Mouse (Mus musculus): ENCODE results near the gene Ctsq. TPM values are rescaled to one million over a fixed set of nuclear protein-coding genes. Genes with fewer than 3 reads are reported as not detected.
"Not testable (repeated sequence)": the region's sequence is repeated elsewhere in the genome, so short reads cannot be mapped to it uniquely, and the experiment has no call there.

Ctsq gene
- not detected in 2 replicates for polyA plus RNA-seq (2012; ENCODE audit: insufficient read depth, insufficient read length, low replicate concordance, missing spikeins)

DNA sequence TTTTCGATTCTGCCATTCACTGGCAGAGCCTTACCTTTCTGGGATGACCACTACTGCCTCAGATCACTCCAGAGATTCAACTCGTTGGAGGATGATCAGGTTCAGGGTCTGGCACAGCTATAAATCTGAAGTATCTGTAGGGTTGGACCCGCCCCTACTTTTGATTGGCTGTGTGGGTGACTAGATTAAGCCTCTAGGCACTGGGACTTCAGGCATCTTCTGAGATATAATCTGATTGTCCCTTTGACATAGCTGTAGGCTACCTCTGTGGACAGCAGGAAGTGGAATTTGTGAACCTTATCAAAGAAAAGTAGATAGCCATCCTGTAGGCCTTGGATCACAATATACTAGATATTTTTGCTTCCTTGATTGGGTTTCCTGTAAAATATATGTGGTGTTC lies at the start of gene Ctsq:
Gene Ctsq (minus strand): TSS at position 101 of the 400 bp plus-strand sequence.
- WGBS: 48% methylated on average over 3 of the region's 3 CpGs

GRCm38 (mm10) chr13:61022785-61023184 lies 17.6 kb downstream of the Ctsq start:
- no peaks in the 10 kb centered on the region for H3K4me1 ChIP-seq (ENCODE audit: control insufficient read depth, insufficient read depth, low read length)
- H3K27ac ChIP-seq (ENCODE audit: insufficient read depth, low read depth, low read length): no peak overlapping the region
- TF ChIP-seq CTCF (IDR thresholded peaks at IDR 0.05; ENCODE audit: insufficient read depth, low read depth, low read length): no peak
- TF ChIP-seq POLR2A (IDR thresholded peaks at IDR 0.05; ENCODE audit: insufficient read depth, low read depth, low read length): no peak
- no peak overlapping the region for H3K4me3 ChIP-seq (ENCODE audit: insufficient read depth, low read depth, low read length)
- WGBS: 85% methylated on average over 3 of the region's 3 CpGs

More for the DNA sequence above, at the start of gene Ctsq:
- H3K4me3 ChIP-seq (ENCODE audit: insufficient read depth, low read depth, low read length): no peak within 1 kb of the TSS
- no peaks in the 10 kb centered on the region for H3K4me1 ChIP-seq (ENCODE audit: control insufficient read depth, insufficient read depth, low read length)
- TF ChIP-seq CTCF (IDR thresholded peaks at IDR 0.05; ENCODE audit: insufficient read depth, low read depth, low read length) (no peak), POLR2A (IDR thresholded peaks at IDR 0.05; ENCODE audit: insufficient read depth, low read depth, low read length) (no peak)
- H3K27ac ChIP-seq (ENCODE audit: insufficient read depth, low read depth, low read length): no peak within 1 kb of the TSS

DNA sequence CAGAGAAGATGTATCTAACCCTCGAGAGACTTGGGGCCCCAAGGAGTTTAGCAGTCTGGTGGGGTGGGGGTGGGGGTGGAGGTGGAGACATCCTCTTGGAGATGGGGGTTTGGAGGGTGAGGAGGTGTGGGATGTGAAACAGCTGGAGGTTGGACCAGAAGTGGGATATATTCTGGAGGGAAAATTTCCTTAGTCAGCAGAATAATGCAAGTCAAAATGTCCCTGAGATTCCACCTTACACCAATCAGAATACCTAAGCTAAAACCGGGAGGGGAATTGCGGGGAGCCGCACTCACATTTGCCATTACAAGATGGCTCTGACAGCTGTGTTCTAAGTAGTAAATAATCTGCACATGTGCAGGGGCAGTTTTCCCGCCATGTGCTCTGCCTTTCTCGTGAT lies 18.6 kb downstream of the Ctsq start:
- H3K4me3 ChIP-seq (ENCODE audit: insufficient read depth, low read depth, low read length): no peak overlapping the region
- H3K4me1 ChIP-seq (ENCODE audit: control insufficient read depth, insufficient read depth, low read length): no peaks in the 10 kb centered on the region
- 79% methylated on average over 6 of the region's 6 CpGs for WGBS
- TF ChIP-seq POLR2A (IDR thresholded peaks at IDR 0.05; ENCODE audit: insufficient read depth, low read depth, low read length): no peak
- TF ChIP-seq CTCF (IDR thresholded peaks at IDR 0.05; ENCODE audit: insufficient read depth, low read depth, low read length): no peak
- H3K27ac ChIP-seq (ENCODE audit: insufficient read depth, low read depth, low read length): no peak overlapping the region

GRCm38 (mm10) chr13:61010171-61010570 lies 30.3 kb downstream of the Ctsq start:
- Histone ChIP-seq H3K4me3 (ENCODE audit: insufficient read depth, low read depth, low read length) (no peak overlapping the region), H3K4me1 (ENCODE audit: control insufficient read depth, insufficient read depth, low read length) (no peaks in the 10 kb centered on the region), H3K27ac (ENCODE audit: insufficient read depth, low read depth, low read length) (no peak overlapping the region)
- 78% methylated on average over 4 of the region's 4 CpGs for WGBS
- TF ChIP-seq CTCF (IDR thresholded peaks at IDR 0.05; ENCODE audit: insufficient read depth, low read depth, low read length): no peak
- TF ChIP-seq POLR2A (IDR thresholded peaks at IDR 0.05; ENCODE audit: insufficient read depth, low read depth, low read length): no peak

DNA sequence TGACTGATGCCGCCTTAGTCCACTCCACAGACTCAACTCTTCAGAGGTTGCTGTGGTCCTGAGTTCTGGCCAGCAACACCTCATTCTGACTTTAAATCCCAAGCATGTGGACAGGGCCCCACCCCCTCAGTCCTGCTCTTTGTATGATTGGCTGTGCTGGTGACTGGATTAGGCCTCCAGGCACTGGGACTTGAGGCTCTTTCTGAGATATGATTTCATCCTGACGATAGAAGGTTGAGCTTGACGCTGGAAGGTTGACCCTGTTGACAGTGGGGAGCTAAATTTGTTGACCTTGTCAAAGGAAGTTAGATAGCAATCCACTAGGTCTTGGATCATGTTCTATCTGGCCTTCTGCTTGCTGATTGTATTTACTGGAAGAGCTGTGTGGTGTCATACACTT lies 34.6 kb downstream of the Ctsq start, which contains the start of gene Ctsj:
Gene Ctsj (minus strand): TSS at position 101 of the 400 bp plus-strand sequence.
- H3K27ac ChIP-seq (ENCODE audit: insufficient read depth, low read depth, low read length): no peak within 1 kb of the TSS
- TF ChIP-seq CTCF (IDR thresholded peaks at IDR 0.05; ENCODE audit: insufficient read depth, low read depth, low read length): no peak
- no peak for TF ChIP-seq POLR2A (IDR thresholded peaks at IDR 0.05; ENCODE audit: insufficient read depth, low read depth, low read length)
- no peaks in the 10 kb centered on the region for H3K4me1 ChIP-seq (ENCODE audit: control insufficient read depth, insufficient read depth, low read length)
- H3K4me3 ChIP-seq (ENCODE audit: insufficient read depth, low read depth, low read length): no peak within 1 kb of the TSS
- 72% methylated on average over 3 of the region's 3 CpGs for WGBS

DNA sequence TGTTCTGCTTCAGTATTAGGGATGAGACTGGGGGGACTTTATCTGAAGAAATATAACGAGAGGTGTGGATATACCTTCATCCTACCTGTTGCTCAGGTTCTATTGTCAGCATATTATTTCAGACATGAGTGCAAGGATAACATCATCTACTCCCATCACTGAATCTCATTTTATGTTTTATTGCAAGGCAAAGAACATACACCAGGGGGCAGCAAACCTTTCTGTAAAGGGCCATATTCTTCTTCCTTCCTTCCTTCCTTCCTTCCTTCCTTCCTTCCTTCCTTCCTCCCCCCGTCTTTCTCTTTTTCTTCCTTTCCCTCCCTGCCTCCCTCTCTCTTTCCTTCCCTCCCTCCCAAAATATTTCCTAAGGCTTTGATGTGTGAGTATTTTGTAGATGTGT lies 42.8 kb downstream of the Ctsq start:
- H3K27ac ChIP-seq (ENCODE audit: insufficient read depth, low read depth, low read length): no peak overlapping the region
- TF ChIP-seq POLR2A (IDR thresholded peaks at IDR 0.05; ENCODE audit: insufficient read depth, low read depth, low read length) (no peak), CTCF (IDR thresholded peaks at IDR 0.05; ENCODE audit: insufficient read depth, low read depth, low read length) (no peak)
- WGBS: 54% methylated on average over 2 of the region's 2 CpGs
- H3K4me1 ChIP-seq (ENCODE audit: control insufficient read depth, insufficient read depth, low read length): no peaks in the 10 kb centered on the region
- no peak overlapping the region for H3K4me3 ChIP-seq (ENCODE audit: insufficient read depth, low read depth, low read length)

- H3K4me3 ChIP-seq (ENCODE audit: insufficient read depth, low read depth, low read length); H3K4me1 ChIP-seq (ENCODE audit: control insufficient read depth, insufficient read depth, low read length); H3K27ac ChIP-seq (ENCODE audit: insufficient read depth, low read depth, low read length): not testable (repeated sequence)
- WGBS: 72% methylated on average over 4 of the region's 5 CpGs
Measured at GRCm38 (mm10) chr13:60986915-60987314, 53.5 kb downstream of the Ctsq start.

Other genes starting within 250 kb of the Ctsq start
- gene Ctsll3, start 237.8 kb downstream of the Ctsq start, polyA plus RNA-seq (2012; ENCODE audit: insufficient read depth, insufficient read length, low replicate concordance, missing spikeins): not detected in 2 replicates
- gene 4930486L24Rik, start 176.2 kb downstream of the Ctsq start, polyA plus RNA-seq (2012; ENCODE audit: insufficient read depth, insufficient read length, low replicate concordance, missing spikeins): not detected in 2 replicates
- gene Gm49392, start 143.7 kb downstream of the Ctsq start, polyA plus RNA-seq (2012; ENCODE audit: insufficient read depth, insufficient read length, low replicate concordance, missing spikeins): not detected in 2 replicates
- not detected in 2 replicates for gene Ctla2b, start 143.2 kb downstream of the Ctsq start, polyA plus RNA-seq (2012; ENCODE audit: insufficient read depth, insufficient read length, low replicate concordance, missing spikeins)
- gene Tpbpb, start 135.8 kb downstream of the Ctsq start, polyA plus RNA-seq (2012; ENCODE audit: insufficient read depth, insufficient read length, low replicate concordance, missing spikeins): not detected in 2 replicates
- gene Gm49393, start 105.0 kb downstream of the Ctsq start, polyA plus RNA-seq (2012; ENCODE audit: insufficient read depth, insufficient read length, low replicate concordance, missing spikeins): not detected in 2 replicates
- gene Gm49391, start 104.1 kb downstream of the Ctsq start, polyA plus RNA-seq (2012; ENCODE audit: insufficient read depth, insufficient read length, low replicate concordance, missing spikeins): not detected in 2 replicates
- not detected in 2 replicates for gene Ctla2a, start 104.0 kb downstream of the Ctsq start, polyA plus RNA-seq (2012; ENCODE audit: insufficient read depth, insufficient read length, low replicate concordance, missing spikeins)
- gene Tpbpa, start 98.6 kb downstream of the Ctsq start, polyA plus RNA-seq (2012; ENCODE audit: insufficient read depth, insufficient read length, low replicate concordance, missing spikeins): not detected in 2 replicates
- not detected in 2 replicates for gene Ctsj, start 34.7 kb downstream of the Ctsq start, polyA plus RNA-seq (2012; ENCODE audit: insufficient read depth, insufficient read length, low replicate concordance, missing spikeins)
- not detected in 2 replicates for gene Ctsr, start 123.6 kb upstream of the Ctsq start, polyA plus RNA-seq (2012; ENCODE audit: insufficient read depth, insufficient read length, low replicate concordance, missing spikeins)
- gene Cts6, start 162.8 kb upstream of the Ctsq start, polyA plus RNA-seq (2012; ENCODE audit: insufficient read depth, insufficient read length, low replicate concordance, missing spikeins): not detected in 2 replicates
- not detected in 2 replicates for gene Cts8, start 214.7 kb upstream of the Ctsq start, polyA plus RNA-seq (2012; ENCODE audit: insufficient read depth, insufficient read length, low replicate concordance, missing spikeins)
- gene Gm49398, start 248.2 kb upstream of the Ctsq start, polyA plus RNA-seq (2012; ENCODE audit: insufficient read depth, insufficient read length, low replicate concordance, missing spikeins): not detected in 2 replicates

Measured in olfactory bulb, adult 2 months (tissue).